Mouse (Mus musculus): ENCODE data around the gene Cerkl.
A peak's percentile ranks its signal among the peaks of the same experiment; 100 is the strongest.

Cerkl gene

DNA sequence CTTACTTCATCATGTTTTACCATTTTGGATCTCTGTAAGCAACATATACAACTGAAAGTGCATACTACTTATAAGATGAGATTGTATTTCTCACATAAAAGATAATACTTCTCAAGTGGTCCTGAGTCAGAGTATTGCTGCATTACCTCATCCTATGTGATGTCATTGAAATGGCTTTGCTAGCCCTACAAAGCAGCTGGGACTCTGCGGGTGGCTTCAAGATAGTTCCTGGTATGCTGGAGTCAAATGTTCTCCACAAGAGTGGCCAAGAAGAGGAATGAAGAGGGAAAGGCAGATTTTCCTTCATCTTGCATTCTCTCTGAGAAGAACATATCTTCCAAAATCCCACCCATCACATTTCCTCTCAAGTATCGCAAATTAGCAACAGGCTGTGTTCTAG, 13.2 kb downstream of the Cerkl start:
- DNase-seq (ENCODE audit: low spot score) = no peak

DNA sequence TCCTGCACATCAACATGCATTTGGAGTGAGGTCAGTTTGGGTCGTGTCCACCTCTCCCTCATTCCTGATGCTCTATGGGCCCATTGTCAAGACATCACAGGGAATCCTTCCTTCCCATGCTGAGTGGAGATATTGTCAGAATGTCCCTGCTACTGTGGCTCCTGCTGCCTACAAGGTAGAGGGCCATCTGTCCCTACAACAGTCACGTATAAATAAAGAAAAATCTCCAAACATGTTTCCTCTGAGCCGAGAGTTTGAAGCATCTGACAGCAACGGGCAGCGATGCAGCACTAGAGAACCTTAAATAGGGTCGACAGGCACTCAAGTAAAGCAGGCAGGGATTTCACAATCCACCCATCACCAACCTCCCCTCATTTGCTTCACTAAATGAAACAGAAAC, 13.7 kb downstream of the Cerkl start:
- no peak for DNase-seq (ENCODE audit: low spot score)

DNA sequence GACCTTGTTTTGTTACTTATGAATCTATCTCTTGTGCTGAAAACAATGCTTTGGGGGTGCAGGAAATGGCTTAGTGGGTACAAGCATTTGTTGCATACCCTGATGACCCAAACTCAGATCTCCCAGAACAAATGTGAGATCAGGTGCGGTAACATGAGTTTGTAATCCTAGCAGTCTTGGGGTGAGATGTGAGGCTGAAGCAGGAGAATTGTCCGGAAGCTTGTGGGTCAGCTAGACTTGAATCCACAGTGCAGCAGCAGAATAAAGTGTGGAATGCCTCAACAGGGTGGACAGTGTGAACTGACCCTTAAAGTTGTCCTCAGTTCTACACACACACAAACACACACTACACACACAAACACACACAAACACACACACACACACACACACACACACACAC, 14.4 kb downstream of the Cerkl start:
- DNase-seq (ENCODE audit: low spot score) = no peak

DNA sequence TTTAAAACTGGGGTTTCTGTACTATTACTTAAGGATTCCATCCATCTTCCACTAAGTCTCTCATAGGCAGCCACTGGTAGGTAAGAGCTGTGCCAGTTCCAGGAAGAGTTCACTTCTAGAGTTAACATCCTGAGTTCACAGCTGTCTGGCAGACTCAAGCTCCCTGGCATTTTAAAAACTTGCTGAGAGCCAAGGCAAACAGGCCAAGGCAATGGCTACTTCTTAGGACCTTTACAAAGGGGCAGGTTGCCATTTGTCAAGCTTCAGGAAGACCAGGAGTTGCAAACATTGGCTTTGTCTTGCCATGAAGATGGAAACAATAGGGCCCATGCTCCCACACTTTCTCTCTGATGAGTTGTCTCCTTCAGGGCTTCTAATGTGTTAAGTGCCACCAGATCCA, 26.5 kb downstream of the Cerkl start:
- no peak for DNase-seq (ENCODE audit: low spot score)

DNA sequence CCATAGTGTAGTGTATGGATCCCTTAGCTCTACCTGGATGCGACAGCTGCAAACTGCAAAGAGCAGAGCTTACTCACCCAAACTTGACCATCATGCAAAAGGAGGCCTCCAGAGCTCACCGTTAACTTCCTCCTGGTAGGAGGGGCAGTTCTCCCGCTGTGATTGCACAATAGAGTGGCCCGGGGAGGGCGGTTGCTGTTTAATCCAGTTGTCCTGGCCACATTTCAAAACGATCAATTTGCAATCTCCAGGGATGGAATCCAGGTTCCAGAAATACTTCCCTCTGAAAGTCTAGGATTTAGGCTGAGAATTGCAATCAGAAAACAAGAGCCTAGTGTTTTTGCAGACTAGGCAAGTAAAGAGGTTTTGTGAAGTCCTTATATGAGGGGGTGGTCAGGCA, 26.9 kb downstream of the Cerkl start:
- no peak for DNase-seq (ENCODE audit: low spot score)

DNA sequence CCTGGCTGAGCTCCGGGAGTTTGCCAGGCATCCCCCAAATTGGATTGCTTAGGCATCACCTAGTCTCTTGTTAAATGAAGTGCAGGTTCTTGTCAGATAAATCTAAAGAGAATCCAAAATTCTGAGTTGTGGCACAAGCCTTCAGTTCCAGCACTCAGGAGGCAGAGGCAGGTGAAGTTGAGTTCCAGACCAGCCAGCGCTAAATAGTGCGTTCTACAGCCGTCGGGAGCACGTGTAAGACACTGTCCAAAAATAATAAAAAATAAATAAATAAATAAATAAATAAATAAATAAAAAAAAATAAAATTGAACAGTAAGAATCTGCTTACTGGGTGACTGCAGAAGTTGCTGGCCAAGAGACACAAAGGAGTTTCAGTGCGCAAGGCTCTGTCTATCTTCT, 27.5 kb downstream of the Cerkl start:
- DNase-seq (ENCODE audit: low spot score) = no peak

DNA sequence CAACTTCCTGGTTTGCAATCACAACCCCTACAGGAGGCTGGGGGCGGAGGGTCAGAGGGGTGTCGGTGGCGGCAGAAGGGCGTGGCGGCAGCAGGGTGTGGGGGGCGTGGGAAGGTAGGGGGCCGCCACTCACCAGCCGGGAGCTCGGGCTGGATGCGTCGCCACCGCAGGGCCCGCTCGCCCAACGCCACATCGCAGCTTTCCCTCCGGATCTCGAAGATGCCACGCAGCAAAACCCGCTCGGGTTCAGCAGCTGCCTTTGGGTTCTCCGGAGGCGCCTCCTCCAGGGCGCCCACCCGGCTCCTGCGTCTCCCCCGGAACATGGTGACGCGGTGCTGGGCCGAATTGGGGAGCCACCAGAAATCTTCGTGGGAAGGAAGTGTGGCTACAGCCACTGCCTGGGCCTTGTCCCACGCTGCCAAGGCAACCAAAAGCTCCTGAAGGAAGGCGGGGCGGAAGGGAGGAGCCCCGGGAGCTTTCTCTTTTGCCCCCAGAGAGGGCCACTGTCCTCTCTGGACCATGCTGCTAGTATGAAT, 27.9 kb downstream of the Cerkl start:
- DNase-seq (ENCODE audit: low spot score) = peak; percentile 69

DNA sequence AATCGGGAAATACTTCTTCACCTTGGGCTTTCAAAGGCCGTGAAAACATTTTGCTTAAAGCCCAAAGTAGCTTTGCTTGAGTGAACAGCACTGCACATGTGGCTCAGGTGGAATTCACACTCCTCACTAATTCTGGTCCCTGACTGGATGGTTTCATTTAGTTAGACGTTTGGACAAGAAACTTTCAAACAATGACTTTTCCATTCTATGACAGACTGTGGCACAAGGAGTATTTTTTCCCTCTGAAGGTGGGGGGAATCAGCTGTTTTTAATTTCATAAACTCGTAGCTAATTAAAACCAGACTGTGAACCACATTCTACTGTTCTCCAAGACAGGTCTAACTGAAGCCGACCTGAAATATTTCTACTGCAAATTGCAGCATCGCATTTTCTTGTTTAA, 28.6 kb downstream of the Cerkl start:
- peak; percentile 58 for DNase-seq (ENCODE audit: low spot score)

DNA sequence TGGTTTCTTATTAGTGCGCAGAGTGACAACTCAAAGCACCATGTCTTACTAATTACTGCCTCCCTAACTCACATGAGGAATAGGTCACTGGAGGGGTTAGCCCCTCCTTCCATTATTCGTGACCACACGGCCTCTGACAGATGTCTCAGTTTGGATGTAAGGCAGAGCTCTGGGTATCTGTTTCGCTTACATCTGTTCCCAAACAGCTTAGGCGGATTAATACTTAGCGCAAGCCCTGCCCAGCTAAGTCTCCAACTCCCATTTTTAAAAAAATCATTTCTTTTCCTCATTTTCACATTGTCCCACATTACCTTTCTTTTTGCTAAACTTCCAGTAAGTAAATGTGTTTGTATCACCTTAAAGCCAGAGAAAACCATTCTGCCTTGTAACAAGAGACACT, 34.9 kb downstream of the Cerkl start:
- DNase-seq (ENCODE audit: low spot score) = peak; percentile 72

DNA sequence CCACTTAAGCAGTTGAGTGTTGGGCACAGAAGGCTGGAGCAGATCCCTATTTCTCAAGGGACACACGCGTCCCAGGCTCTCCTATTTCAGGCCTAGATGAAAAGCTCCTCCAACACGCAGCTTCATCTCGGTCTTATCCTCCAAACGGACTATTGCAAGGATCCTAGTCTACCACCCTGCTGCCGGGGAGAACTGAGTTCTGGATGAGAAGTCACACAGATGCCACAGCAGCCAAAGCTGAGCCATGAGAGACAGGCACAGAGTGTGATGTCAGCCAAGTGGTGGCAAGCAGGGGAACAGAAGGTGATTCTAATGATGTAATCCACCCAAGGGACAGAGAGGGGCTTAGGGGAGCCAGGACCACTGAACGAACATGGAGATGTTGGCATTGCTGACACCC, 42.1 kb downstream of the Cerkl start:
- no peak for DNase-seq (ENCODE audit: low spot score)

DNA sequence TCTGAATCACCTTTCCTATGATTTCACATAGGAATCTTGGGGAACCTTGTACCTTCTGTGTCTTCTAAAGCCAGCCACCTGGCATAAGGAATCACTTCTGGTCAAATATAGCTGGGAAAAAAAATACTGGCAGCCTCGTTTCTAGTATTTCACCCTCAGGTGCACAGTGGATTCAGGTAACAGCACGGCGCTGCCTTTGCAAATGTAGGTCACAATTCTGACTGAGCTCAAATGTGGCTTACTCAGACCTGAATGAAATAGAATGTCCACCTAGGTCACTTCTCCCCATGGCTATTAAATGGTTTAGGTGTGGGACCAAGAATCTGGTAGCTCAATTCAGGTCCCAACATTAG, 45.7 kb downstream of the Cerkl start:
- no peak for DNase-seq (ENCODE audit: low spot score)

DNA sequence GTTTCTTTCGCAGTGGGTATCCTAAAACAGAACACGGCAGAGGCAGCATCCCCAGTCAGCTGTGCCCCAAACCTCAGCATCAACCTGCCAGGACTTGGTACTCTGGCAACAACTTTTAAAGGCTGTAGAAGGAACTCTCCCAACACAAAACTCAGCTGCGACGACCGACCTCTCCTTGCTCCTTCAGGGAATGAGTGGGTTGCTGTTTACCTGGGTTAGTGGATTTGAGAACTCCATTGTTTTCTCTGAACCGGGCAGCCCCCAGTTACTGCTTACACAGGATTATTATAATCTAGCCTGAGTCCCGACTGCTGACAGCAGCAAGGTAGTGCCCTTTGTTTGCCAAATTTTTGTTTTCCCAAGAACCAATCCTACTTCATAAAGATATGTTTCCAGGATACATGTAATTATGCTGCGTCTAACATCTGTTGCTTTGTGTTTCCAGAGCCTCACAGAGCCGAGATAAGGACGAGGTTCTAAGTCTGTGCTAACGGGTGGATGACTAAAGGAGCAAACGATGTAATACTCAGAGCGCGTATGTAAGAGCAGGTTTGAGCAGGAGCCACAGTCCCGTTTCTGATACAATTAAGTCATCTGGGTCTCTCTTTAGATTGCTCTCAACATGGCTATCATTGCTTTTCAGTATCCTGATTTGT, 46.2 kb downstream of the Cerkl start:
- no peak for DNase-seq (ENCODE audit: low spot score)

DNA sequence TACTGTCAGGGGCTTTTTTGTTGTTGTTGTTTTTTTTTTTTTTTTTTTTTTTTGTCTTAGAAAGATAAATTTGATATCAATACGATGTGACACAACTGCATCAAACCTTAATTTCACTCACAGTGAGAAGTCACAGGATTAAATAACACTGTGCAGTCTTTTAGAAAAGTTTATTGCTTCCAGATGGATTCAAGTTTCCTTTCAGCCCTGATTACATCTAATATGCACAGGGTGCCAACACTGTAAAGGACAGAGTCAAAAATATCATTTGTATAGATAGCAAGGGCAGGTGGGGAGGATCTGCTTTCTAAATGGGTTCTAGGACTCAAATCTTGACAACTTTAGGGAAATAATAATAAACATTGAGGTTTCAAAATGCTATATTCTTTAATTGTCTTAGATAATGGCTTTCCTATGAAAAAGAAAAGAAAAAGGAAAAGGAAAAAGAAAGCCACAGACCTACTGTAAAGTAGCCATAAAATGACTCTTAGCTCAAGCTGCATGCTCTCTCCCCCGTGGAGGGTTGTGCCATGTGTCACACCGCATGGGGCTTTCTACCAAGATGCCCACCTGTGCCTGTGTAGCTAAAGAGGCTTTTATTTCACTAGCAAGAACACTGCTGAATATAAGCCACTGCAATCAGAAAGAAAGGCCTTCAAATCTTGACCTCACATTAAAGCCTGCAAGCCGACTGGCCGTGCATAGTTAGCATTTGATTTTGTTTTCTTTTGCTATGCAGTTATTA, 50.8 kb downstream of the Cerkl start:
- DNase-seq (ENCODE audit: low spot score) = no peak

DNA sequence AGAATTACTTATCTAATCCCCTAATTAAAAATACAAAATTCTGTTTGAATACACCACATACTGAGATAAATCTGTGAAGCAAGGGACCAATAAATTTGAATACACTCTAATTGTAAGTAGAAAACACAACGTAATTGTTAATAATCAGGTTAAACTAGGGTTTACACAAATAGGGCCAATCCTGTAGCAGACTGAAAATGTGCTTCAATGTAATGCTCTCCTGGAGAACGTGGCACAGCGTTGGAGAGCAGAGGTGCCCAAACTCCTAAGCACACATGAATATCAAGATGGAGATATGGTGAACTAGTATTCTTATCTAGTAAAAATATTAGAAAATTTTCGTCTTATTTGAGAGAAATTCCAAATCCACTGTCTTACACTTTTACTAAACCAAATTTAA, 56.5 kb downstream of the Cerkl start:
- no peak for DNase-seq (ENCODE audit: low spot score)

DNA sequence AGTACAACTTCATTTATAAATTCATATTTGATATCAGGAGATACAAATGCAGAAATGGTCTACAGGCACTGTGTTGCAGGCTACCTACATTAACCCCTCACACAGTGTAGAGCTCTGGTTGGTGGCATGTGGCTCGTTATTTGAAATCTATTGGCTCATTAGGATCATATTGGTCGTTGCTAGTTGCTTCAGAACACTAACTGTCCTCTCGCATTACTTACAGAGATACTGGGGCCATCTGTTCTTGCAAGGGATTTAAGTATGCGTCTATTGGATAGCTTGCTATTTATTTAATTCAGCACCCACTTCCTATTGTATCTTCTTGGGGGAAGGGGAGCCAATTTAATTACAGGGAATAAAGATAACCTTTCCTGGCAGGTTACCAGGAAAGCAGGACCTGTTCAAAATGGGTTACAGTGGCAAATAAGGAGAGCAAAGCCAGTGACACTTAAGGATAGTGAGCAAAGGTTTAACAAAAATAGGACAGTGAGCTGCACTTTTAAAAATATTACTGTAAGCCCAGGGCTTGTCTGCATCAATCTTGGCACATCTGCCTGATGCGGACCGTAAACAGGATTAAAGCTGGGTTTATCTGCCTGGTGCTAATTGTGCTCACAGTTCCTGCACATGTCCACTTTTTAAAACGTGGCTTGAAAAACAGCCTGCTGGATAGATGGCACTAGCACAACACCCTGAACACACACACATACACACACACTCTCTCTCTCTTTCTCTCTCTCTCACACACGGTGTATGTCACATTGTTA, 57.2 kb downstream of the Cerkl start:
- DNase-seq (ENCODE audit: low spot score) = no peak

DNA sequence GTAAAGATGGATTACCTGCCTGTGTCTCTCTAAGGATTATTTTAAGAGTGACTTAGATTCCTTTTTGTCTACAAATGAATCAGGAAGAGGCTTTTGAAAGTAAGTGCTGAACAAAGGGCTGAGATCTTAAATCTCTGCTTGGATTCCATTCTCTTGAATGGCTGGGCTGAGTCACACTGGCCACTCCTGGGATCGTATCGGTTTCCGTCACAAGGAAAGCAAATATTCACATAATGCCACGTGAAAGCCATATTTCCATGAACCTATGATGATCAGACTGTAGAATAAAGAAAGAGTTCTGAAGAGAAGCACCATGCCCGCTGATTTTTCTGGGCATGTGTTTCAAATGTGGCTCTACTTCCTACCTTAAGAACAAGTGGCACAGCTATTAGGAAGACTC, 57.8 kb downstream of the Cerkl start:
- DNase-seq (ENCODE audit: low spot score) = no peak

DNA sequence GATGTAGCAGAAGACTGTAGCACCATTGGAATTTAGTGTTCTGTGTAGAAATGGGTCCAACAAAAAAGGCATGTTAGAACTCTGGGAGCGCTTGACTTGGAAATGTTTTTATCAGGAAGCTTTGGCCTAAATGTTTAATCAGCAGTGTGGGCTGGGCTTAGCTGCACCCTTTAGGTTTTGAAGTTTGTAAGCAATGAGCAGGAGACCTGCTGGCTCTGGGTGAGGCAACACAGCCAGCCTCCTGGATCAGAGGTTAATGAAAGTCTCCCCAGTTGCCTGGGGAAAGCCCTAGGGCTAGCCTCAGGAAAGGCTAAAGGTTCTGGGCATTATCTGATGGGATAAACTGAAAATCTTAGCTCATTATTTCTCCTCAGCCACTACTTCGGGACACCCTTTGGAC, 58.2 kb downstream of the Cerkl start:
- no peak for DNase-seq (ENCODE audit: low spot score)

DNA sequence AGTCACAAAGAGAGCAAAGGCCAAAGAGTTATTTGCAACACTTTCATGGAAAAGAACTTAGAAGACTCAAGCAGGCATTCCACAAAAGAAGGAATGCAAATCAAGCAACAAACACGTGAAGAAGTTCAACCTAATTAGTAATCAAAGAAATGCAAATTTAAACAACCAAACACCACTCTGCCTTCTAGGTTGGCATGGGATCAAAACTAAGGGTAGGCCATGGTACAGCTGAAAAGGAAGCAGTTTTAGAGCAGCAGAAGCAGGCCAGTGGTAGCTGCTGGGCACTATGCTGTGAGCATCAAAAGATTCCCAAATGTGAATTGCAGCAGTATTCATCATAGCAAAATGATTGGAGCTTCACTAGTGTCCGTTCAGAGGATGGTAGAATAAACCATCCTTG, 59.5 kb downstream of the Cerkl start:
- no peak for DNase-seq (ENCODE audit: low spot score)

DNA sequence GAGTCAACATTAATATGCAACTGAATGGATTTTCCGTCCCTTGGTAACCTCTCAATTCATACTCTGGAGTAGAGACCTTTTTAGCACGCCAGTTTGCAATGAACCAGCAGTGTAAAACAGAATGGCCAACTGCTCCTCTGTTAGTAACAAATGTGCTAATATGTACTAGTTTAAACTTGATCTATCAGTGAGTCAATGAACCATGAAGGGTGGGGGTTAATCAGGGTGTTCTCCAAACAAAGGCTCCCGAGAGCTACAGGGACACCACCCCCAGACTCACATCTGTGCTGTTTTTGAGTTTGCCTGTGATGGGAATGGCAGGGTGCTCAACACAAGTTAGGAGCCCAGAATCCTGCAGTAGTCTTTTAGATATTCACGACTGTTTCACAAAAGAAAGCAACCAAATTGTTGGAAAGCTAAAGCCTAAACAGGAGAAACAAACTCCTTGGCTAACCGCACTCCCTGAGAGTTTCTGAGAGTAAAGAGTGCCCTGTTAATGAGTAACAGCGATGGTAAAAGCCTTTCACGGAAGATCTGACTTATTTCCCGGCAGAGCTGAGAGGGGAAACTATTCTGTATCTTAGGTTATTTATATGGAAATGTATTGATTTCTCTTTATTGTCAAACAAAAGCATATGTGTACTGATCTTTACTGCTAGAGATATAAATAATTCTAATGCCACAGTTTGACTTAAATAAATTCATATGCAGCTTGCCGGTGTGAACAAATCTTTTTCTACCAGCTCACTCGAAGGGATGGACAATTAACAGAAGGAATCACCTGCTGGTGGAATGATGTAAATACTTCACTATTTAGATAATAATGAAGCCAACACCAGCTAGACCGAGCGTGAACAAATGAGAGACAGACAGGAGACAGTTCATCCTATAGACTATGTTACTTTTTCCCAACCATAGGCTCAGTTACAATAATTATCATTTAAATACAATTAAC, 77.2 kb downstream of the Cerkl start:
- DNase-seq (ENCODE audit: low spot score) = peak; percentile 72

DNA sequence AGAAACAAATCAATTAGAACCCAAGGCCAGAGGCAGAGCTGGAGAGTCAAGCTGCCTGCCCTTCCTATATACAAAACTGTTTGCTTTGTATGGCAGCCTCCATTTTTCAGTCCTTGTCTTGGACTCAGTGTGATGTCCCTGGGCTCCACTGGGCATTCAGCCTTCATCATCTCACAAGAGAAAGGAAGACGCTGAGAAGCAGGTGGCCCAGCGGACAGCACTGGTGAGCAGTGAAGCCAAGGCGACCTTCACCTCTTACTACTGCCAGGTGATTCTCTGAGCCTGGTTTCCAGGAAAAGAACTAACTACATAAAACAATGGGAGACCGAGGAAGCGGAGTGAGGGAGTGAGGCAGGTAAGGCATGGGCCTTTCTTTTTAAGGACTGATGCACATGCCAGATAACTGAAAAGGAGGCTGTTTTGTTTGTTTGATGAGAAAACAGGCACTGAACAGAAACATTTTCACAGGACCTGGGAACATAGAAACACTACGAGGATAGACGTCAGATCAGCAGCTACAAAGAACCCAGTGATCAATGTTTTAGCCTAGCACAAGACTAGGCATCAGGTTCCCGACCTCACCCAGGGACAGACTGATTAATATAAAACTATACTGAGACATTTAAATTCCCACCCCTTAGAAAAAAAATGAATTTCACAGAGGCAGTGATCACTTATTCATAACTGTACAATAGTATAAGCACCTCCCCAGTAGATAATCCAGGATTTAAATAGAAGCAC, 78.1 kb downstream of the Cerkl start:
- no peak for DNase-seq (ENCODE audit: low spot score)

DNA sequence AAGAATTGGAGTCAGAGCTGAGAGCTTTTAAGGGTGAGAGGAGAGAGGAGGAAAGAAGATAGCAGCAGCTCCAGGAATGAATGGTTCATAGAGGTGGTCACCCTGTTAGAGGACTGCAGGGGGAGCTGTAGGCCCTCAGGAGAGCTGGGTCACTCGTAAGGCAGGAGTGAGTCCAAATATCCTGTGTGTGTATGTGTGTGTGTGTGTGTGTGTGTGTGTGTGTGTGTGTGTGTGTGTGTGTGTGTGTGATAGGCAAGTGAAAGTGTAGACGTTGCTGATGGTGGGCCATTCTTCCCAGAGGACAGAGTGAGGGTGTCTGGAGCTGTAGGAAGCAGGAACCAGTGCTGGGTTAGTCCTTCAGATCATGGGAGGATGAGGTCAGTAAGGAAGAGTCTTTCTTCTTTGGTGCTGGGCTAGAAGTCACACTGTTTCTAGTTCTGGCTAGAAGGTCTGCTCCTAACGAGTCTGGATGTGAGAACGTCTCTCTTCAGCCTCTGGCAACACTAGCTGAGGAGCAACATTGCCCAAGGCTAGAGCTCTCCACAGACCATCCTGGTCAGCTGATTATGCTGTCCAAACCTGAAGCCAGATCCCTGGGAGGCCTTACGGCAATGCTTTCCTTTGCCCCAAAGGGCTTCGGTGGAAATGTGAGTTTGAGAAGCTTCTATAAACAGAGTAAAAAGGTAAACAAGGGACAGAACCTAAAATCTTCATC, 83.9 kb downstream of the Cerkl start:
- peak; percentile 68 for DNase-seq (ENCODE audit: low spot score)
